Mouse (Mus musculus): ENCODE measurements around the gene Raver1.

Gene Raver1

DNA sequence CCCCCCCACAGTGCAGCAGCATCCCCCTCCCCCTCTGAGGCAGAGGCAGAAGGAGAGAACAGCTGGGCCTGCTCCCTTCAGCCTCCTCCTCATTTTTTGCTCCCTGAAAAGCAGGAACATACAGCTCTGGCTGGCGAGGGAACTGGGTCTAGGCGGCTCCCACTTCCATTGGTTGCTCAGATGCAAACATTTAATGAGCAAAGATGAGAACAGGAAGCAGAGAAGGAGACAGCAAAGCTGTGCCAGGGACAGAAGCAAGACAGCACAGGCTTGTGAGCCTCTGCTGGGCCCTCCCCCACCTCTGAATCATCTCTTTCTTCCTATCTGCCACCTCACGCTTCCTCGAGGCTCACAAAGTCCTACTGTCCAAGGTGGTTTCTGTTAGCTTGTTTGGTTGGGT is 50.5 kb downstream of the Raver1 start:
- no peak for DNase-seq (ENCODE audit: low read depth, low spot score)

DNA sequence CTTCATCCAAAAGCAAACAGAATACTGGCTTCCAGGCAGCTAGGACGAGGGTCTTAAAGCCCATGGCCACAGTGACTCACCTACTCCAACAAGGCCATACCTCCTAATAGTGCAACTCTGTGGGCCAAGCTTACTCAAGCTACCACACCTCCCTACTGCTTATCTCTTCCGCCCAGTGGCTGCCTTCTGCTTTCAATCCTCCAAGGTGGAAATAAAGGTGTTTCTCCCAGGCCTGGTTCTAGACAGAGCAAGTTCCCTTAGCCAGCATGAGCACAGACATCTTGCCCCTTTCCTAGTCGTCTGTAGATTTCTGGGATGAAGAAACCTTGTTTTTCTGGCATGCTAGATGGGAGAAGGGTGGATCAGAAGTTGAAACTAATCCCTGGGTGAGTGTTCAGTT is 52.0 kb downstream of the Raver1 start:
- no peak for DNase-seq (ENCODE audit: low read depth, low spot score)

DNA sequence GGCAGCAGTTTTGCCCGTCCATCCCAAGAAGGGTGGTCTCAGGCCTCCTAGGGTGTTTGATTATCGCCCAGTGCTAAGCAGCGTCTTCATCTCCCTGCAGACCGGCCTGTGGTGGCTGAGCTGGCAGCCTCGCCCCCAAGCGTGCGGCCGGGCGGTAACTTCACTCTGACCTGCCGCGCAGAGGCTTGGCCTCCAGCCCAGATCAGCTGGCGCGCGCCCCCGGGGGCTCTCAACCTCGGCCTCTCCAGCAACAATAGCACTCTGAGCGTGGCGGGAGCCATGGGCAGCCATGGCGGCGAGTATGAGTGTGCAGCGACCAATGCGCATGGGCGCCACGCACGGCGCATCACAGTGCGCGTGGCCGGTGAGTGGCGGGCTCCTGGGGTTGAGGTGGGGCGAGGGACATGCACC is 54.3 kb downstream of the Raver1 start:
- DNase-seq (ENCODE audit: low read depth, low spot score): no peak

DNA sequence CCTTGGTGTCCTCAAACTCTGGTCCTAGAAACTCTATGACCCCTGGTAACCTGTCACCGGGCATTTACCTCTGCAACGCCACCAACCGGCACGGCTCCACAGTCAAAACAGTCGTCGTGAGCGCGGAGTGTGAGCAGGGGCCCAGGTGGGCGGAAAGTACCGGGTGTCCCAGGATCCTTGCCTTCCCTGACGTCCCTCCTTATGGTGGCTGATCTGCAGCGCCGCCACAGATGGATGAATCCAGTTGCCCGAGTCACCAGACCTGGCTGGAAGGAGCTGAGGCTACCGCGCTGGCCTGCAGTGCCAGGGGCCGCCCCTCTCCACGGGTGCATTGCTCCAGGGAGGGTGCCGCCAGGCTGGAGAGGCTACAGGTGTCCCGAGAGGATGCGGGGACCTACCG is 55.1 kb downstream of the Raver1 start:
- no peak for DNase-seq (ENCODE audit: low read depth, low spot score)

DNA sequence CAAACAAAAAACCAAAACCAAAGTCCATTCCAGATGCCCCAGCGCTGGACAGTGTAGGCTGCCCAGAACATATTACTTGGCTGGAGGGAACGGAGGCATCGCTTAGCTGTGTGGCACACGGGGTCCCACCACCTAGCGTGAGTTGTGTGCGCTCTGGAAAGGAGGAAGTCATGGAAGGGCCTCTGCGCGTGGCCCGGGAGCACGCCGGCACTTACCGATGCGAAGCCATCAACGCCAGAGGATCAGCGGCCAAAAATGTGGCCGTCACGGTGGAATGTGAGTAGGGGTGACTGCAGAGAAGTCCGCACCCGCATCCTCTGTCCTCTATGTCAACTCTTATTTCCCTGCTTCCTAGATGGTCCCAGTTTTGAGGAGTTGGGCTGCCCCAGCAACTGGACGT is 55.6 kb downstream of the Raver1 start:
- DNase-seq (ENCODE audit: low read depth, low spot score): no peak

DNA sequence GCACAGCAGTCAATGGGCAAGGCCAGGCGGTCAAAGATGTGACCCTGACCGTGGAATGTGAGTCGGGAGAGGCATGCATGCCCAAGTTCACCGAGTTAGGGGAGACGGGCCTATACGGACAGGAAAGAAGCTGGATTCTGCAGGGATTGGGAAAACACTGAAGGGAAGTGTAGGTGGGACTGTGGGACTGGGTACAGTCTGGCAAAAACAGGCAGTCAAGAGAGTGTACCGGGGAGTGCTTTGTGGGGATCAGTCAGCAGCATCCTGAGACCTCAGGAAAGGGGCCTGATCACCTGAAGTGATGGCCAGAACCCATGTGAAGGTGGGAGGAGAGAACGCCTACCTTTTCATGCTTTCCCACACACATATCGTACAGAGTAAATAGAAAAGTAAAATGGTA is 56.2 kb downstream of the Raver1 start:
- DNase-seq (ENCODE audit: low read depth, low spot score): no peak

DNA sequence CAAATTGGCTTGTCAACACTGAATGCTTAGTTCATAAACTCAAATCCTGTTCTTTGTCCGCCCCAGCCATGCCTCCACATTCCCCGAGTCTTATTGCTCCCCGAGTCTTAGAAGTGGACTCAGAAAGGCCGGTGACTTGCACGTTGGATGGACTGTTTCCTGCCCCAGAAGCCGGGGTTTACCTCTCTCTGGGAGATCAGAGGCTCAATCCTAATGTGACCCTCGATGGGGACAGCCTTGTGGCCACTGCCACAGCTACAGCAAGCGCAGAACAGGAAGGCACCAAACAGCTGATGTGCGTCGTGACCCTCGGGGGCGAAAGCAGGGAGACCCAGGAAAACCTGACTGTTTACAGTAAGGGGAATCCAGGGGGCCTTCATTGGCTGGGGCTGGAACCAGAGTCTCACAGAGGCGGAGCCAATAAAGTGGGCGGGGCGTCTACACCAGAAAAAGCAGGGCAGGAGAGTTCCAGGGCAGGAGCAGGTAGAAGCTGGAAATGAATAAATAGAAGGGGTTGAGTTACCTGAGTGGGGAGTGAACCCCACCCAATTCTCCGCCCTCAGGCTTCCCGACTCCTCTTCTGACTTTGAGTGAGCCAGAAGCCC is 57.2 kb downstream of the Raver1 start:
- no peak for DNase-seq (ENCODE audit: low read depth, low spot score)

DNA sequence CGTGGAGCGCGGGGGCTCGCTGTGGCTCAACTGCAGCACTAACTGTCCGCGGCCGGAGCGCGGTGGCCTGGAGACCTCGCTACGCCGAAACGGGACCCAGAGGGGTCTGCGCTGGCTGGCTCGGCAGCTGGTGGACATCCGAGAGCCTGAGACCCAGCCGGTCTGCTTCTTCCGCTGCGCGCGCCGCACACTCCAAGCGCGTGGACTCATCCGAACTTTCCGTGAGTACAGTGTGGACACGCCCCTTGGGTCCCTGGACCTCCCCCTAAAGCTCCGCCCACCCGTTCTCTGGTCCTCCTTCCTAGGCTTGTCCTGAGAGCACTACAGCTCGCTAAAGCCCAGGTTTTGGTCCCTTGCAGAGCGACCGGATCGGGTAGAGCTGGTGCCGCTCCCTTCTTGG is 58.7 kb downstream of the Raver1 start:
- DNase-seq (ENCODE audit: low read depth, low spot score): peak; percentile 76

DNA sequence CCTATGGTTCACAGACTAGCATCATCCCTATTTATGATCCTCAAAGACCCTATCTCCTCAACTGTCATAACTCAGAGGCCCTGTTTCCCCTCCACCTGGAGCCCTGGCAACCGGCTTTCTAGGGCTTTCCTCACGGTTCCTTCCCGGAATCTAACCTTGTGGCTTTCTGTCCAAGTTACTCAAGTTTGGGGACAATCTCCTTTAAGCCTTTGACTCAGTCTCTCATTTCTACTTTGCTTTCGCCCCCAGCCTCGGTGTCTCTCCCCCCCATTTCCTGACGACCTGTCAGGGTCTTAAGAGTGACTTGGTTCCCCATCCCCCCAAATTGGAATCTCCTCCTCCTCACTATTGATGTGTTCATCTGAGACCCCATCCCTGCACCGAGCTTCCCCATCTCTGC is 59.3 kb downstream of the Raver1 start:
- no peak for DNase-seq (ENCODE audit: low read depth, low spot score)

DNA sequence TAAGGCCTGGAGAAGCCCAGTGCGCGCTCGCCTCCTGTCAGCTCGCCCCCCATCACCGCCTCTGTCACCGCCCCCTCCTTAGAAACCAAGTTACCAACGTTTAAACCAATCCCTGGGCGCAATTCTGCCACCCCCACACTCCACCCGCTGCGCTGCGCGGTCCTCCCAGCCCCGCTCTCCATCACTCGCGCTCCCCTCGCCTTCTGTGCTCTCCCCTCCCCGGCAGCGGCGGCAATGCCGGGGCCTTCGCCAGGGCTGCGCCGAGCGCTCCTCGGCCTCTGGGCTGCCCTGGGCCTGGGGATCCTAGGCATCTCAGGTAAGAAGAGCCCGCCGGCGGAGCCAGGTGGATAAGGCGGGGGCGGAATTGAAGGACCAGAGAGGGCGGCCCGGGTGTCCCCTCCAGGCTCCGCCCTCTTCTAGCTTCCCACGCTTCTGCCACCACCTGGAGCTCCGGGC is 59.9 kb downstream of the Raver1 start, which contains the start of gene Icam5:
Gene Icam5 (plus strand): TSS at position 178 of the 456 bp plus-strand sequence.
- DNase-seq (ENCODE audit: low read depth, low spot score): no peak

DNA sequence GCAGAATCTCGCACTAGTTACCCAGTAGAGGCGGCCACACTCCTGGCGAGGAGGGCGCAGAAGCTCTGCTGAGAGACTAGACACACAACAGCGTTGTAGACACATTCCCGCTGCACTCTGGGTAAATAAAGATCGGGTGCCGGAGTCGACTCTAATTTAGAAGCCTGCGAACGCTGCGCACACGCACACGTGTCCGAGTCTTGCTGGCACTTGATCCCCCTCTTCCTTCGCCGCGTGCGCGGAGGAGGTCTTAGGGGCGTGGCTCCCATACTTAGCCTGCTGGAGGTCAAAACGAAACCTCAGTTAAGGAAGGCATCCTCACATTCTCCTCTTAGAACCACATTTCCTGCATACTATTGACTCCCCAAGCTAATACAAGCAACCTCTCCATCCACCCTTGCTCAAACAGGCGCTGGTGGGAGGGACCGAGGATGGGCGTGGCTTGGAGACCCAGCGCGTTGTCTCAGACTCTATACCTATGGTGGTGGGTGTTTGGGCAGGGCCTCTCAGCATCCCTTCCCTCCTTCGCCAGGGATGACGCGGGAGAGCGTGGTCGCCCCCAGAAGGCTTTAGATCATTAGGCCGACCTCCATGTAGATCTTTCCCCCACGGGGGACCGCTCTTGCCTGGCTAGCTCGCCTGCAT is 60.4 kb downstream of the Raver1 start:
- peak; percentile 48 for DNase-seq (ENCODE audit: low read depth, low spot score)

DNA sequence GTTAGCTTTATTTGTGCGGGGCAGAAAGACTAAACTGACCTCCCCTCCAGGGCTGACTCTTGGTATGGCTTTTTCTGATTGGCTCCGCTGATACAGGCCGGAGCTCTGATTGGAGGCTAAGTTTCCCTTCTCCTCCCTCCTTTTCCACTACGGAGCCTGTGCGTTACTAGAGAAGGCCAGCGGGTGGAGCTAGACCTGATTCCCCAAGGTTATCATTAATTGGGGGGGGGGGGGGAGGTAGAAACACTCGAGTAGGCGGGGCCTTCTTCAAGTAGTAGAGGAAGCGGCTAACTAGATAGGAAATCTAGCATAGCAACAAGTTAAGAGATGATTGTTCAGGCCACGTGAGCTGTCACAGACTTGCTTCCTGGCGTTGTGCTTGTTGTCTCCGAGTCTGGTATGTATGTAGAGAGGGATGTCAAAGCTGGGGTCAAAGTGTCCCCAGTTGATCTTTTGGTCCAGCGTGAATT is 61.0 kb downstream of the Raver1 start:
- peak; percentile 88 for DNase-seq (ENCODE audit: low read depth, low spot score)

DNA sequence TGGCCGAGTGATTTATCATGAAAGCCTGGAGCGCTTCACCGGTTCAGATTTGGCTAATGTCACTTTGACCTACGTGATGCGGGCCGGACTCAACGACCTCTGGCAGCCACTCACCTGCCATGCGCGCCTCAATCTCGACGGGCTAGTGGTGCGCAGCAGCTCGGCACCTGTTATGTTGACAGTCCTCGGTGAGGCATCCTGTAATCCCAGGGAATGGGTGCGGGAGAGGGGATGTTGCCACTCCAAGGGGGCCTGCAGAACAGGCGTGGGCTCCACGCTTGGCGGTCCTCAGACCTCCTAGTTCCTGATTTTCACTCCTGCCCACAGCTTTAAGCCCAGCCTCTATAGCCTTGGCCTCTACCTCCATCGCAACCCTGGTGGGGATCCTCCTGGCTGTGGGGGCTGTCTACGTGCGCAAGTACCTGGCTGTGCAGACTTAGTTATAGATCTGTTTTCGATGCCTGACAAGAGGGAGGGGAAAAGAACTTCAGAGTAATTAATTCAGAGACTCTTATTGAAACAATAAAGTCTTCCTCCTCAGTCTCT is 61.7 kb downstream of the Raver1 start:
- DNase-seq (ENCODE audit: low read depth, low spot score): no peak

DNA sequence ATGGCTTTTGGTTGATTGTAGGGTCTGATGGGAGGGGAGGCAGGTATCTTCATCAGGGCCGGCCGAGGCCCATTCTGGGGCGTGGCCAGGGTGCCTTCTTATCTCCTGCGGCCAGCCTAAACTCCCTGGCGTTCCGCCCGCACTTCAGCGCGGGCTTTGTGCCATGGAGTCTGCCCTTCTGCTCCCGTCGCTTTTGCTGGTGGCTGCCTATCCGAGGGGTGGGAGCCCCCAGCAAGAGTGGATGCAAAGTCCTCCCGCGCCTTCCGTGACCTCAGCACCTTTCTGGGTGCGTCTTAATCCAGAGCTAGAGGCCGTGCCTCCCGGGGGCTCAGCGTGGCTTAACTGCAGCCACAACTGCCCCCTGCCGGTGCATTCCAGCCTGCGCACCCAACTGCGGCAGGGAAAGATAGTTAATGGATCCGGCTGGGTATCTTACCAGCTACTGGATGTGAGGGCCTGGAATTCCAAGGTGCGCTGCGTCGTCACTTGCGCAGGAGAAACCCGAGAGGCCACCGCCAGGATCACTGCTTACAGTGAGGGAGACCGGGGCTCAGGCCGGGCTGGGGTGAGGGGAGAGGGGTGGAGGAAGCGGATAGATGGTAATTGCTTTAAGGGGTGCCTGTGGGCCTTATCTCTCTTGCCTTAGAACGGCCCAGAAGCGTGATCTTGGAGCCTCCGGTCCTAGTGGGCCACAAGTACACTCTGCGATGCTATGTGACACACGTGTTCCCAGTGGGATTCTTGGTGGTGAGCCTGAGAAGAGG is 62.3 kb downstream of the Raver1 start, which contains the start of gene Icam4:
Gene Icam4 (plus strand): TSS at position 83 of the 764 bp plus-strand sequence.
- peak; percentile 60 for DNase-seq (ENCODE audit: low read depth, low spot score)

DNA sequence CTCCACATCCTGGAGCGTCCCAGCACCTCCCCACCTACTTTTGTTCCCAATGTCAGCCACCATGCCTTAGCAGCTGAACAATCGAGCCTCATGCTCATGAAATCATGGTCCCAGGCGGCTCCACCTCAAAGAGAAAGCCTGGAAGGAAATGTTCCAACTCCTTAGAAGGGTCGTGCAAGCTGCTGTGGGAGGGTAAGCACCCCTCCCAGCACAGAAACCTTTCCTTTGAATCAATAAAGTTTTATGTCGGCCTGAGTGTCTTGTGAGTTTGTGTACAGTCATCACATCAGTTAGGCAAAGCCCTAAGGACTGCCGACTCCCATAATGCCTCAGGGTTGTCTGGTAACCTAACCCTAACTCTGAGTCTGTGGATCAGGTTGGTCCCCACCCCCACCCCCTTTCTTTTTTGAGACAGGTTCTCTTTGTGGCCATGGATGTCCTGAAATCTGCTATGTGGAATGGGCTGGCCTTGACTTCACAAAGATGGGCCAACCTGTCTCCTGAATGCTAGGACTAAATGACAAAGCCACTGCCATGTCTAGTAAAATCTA is 63.2 kb downstream of the Raver1 start:
- DNase-seq (ENCODE audit: low read depth, low spot score): no peak

DNA sequence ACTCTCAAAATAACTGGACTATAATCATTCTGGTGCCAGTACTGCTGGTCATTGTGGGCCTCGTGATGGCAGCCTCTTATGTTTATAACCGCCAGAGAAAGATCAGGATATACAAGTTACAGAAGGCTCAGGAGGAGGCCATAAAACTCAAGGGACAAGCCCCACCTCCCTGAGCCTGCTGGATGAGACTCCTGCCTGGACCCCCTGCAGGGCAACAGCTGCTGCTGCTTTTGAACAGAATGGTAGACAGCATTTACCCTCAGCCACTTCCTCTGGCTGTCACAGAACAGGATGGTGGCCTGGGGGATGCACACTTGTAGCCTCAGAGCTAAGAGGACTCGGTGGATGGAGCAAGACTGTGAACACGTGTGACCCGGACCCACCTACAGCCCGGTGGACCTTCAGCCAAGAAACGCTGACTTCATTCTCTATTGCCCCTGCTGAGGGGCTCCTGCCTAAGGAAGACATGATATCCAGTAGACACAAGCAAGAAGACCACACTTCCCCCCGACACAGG is 64.0 kb downstream of the Raver1 start:
- no peak for DNase-seq (ENCODE audit: low read depth, low spot score)

DNA sequence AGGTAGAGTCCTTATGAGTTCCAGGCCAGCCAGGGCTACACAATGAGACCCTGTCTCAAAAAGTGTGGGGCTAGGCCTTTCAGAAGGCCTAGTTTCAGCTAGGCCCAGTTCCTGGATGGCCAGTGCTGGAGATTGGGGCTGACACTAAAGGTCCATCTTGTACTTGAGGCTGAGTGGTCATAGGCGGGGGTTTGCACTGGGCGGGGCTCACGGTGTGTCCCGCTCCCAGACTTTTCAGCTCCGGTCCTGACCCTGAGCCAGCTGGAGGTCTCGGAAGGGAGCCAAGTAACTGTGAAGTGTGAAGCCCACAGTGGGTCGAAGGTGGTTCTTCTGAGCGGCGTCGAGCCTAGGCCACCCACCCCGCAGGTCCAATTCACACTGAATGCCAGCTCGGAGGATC is 65.0 kb downstream of the Raver1 start:
- DNase-seq (ENCODE audit: low read depth, low spot score): no peak

DNA sequence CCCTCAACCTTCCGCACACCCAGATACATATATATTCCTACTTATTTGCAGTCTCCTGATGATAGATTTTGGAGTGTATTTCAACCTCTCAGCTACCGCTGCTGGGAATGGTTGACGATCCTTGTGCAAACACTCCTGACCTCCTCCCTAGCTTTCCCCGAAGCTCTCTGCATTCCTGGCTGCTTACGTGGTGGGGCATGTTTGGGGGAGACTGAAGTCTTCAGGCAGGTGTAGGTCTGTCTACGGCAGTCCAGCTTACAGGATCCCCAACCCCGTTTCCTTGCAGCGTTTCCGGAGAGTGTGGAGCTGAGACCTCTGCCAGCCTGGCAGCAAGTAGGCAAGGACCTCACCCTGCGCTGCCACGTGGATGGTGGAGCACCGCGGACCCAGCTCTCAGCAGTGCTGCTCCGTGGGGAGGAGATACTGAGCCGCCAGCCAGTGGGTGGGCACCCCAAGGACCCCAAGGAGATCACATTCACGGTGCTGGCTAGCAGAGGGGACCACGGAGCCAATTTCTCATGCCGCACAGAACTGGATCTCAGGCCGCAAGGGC is 66.5 kb downstream of the Raver1 start:
- no peak for DNase-seq (ENCODE audit: low read depth, low spot score)
